Mouse (Mus musculus) cerebellum, adult 11-12 months (tissue): ENCODE results near the gene Ralgps1.

ENCODE experiments used
- DNase-seq: peaks from one replicate; pipeline ENCODE4 v3.0.0; 2022

Ralgps1 gene

DNA sequence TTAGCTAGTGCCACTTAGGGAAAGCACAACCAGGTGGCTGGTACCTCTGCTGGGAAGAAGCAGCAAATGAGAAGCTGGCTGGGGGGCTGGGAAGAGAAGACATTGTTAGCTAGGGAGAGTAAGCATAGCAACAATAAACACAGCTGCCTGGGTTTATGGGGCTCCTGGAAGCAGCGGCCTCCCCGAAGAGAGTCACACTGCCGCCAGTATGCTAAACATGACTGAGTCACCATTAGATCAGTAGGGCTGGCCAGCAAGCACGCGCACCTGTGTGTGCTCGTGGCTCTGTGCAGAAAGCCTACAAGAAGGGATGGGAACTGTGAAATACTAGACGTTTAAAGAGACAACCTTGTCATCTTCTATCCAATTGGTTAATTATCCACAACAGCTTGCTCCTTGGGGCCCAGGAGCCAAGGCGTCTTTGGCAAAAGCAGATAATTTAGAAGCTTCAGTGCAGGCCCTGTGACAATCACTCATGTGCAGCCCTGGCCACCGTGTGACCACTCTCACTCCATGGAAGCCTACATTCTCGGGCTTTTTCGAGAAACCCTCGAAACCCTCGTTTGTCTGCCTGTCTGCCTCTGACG lies 165.3 kb downstream of the Ralgps1 start:
- DNase-seq = no peak

DNA sequence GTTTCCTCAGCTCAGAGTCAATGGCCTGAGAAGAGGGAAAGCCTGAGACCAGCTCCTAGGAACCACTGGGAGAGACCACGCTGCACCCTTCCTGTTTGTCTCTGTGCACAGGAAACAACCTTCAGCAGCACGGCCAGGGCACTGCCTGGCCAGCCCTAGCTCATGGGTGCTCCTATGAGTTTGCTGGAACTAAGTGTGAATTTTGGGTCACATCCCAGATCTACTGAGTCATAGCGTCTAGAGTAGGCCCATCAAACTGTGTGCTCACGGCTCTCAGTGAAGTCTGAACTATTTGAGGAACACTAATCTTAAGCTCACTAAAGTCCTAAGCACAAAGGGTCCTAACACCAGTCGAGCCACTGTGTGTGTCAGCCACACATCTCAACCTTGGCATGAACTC lies 166.3 kb downstream of the Ralgps1 start:
- DNase-seq = no peak

DNA sequence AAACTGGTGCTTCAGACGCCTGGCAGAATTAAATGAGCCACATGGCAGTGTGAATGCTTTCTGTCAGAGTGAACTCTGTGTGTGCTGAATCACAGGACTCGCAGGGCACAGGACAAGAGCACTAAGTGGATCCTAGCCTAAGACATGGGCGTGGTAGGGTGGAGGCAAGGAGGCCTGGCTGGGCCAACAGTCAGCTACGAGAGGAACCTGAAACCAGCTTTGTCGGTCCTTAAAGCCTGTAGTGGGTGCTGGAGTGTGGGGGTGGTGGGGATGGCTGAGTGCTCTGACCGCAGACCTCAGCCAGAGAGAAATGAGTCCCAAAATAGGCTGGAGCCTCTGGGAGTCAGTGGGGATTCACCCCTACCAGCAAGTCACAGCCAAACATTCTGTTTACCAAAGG lies 168.0 kb downstream of the Ralgps1 start:
- DNase-seq = no peak

DNA sequence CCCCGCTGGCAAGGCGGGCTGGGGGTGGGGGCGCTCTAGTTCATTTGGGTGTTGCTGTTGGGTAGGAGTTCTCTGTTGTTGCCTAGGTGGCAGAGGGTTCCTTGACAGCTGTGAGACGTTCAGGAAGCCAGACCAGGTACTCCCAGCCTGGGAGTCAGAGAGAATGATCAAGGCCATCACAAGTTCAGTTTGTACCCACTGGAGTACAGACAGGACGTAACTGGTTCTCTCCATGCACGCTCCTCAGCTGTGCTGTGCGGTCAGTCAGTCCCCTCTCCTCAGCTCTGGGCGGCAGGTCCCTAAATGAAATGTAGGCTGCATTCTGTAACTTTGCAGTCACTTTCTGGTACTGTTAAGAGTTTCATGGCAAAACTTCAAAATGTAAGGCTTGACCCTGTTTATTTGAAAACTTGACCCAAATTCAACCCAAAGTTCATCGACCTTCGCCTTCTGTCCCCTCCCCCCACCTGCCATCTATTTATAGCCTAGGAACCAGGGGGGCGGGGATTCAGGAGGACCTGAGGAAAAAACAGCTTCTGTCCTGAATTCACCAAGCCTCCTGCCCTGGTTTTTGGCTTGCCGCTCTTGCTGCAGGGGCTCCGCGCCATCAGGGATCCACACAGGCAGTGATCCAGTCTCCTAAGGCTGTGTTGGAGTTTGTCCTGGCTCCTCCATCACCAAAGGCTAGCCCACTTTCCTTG lies 170.8 kb downstream of the Ralgps1 start:
- DNase-seq = no peak

DNA sequence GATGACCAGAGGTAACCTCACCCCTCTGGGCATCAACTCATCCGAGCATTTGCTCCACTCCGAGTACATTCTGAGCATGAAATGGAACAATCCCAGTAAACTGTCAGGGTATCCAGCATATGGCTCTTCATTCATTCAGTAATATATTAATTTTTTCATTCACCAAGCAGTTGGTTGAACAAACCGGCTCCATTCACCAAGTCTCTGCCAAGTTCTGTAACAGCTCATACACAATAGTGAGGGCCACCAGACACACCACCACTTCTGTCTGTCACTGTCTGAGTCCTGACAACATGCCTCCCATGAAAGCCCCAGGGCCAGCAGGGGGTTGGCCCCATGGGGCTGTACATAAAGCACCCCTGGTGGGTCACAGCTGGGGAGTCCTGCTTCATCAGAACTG lies 181.3 kb downstream of the Ralgps1 start:
- DNase-seq = no peak

DNA sequence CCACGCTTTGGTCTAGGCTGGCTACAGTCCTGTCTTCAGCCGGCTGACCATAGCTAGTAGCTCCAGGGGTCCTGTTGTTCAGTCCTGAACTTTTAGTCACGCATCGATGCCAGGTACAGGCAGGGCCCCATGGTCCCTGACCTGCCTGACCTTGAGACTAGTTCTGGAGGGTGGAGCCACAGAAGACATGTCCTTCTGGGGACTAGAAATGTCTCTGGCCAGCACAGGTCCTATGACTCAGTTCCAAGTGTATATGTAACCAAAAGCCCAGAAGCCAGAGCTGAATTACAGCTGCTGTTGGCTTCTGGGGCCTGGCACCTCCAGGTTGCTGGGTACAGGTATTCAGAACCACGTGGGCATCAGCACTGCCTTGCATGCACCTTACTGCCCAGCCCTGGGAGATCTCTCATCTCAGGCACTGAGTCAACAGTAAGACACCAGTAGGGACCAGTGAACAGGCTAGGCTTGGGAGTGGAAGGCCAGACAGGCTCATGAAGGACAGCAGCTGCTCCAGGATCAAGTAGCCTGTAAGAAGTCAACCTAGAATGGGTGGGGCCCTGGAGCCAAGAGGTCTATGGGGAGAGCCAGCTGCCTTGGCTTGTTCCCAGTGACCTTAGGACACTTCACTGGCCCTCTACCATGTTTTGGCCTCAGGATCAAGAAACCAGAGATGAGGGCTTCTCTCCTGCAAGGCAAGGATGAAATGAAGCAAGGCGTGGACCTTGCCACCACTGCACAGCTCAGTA lies 182.2 kb downstream of the Ralgps1 start:
- no peak for DNase-seq

DNA sequence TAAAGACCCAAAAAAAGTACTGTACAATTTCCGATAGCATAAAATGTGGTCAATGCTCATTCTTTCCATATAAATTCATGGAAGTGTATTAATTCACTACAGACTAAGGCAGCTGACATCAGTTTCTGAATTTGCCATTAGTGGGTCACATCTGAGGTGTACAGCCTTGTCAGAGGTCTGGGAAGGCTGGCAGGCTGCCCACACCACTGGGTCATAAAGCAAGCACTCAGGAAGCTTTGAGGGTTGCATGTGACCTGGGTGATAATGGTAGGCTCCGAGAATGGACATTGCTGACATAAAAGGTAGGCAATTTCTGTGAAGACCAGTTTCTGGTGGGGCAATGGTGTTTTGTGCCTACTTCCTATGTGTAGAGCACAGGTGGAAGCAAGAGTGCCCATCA lies 183.4 kb downstream of the Ralgps1 start:
- DNase-seq = no peak

DNA sequence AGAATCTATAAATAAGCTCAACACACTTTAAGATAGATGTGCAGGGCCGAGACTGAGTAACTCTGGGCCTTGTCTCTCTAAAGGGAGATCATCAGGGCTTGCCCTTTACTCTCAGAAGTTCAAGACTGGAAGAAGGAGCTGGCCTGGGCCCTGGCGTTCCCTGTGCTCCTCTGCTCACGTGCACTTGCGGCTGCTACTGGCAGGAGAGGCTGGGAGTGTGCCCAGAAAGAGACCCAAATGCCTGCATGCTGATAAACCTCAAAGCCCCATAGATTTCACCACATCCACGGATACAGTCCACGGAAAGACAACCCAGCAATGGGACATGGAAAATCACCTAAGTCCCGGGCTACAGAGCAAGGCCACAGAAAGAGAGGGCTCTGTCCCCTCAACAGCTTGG lies 184.8 kb downstream of the Ralgps1 start:
- no peak for DNase-seq

DNA sequence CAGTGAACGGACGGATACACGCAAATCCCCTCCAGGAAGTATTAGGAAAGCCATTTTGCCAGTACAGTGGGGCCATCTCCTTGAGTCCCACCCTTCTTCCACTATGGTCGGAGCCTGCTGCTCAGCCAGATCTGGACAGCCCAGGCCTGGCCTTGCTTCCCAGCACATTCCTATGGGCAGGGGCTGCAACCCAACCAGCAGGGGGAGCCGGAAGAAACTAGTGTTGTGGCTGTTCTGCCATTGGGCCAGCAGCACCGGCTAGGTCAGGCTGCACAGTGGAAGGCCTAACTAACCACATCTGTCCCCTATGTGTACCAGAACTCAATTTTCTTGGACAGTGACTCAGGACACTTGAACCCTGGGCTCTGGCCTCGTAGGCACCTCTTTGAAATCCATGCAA lies 186.0 kb downstream of the Ralgps1 start:
- DNase-seq = no peak

DNA sequence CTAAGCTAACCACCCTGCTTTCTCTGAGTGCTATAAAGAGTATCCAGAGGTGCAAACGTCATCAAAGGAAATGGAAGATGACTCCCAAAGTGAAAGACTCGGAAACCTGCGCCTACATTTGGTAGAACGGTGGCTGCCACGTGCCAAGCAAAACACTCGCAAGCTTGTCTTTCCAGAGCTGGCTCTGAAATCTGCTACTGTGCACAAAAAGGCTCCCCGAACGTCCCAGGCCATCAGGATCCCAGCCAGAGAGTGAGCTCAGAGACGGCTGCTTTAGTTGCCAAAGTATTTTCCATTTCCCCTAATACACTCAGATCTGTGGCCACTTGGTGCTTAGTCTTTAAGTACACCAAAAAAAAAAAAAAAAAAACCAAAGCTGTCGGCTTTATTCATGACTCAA lies 186.6 kb downstream of the Ralgps1 start:
- no peak for DNase-seq

DNA sequence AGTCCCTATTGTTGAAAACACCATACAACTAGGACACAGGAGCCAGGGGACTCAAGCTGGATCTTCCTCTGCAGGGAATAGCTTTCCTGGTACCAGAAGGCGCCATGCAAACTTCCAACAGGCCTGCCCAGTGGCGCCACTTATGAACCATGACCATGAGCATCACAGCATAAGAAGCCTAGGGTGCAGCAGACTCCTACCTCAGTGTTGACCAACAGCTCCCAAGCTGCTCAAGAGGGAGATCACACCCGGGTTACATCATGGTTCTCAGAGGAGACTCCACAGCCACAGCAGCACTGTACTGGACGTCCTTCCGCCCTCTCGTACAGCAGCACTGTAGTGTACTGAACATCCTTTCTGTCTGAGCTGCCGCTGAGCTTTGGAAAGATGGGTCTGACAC lies 188.0 kb downstream of the Ralgps1 start:
- no peak for DNase-seq

DNA sequence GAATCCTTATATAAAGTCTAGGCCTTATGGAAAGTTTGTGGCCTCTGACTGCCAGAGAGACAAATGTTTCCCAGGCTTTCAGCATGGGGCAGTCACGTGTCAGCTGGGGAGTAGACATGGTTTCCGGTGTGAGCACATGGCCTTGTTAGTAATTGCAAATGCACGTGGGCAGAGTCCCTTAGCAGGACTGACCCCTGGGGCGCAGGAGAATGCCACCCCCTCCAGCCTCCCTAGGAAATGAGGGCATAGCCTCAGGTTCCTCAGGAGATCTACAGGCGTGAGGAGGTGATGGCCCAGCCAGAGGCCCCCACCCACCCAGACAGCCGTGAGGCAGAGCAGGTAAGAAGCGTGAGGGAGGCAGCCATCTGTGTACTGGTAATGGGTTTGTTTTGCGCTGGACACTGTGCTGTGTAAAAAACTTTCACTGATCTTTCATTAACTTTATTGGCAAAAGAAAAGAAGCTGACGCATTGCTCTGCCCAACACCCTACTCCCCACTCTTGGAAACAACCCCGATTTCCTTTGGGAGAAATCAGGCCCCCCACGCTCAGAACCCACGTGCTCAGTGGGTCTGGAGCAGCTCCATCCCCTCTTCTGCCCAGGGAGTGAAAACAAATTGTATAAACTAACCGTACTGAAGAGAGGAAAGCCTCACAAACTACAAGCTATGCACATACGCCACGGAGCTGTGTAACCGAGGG lies 191.2 kb downstream of the Ralgps1 start:
- DNase-seq = no peak

DNA sequence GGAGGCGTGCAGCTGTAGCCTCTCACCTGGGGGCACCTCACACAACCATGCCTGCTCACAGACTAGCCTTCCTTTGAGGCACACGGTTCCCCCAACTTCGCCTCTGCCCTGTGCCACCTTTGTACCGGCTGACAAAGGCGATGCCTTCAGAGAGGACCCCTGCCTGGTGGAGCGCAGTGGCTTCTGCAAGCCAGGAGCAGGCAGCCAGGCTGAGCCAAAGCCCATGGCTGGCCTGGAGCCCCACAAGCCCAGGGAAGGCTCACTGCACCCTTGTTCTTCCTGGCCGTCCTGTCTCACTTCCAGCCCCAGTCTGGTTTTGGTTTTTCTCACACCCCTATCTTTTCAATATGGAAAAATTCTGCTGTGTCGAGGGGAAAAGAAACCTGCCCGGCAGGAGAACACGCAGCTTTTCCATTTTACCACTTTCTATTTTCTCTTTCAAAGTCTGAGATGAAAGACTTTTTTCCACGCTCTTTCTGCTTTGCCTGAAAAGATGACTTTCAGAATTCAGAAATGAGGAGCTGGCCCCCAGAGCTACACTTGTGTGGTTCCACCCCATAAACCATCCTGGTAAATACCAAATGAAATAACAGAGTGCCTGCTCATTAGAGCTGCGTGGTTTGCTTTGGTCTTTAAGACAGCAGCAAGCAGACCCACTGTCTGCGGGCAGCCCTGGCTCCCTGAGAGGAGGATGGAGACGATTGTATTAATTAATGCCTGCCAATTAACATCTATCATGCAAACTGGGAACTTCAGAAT lies 191.9 kb downstream of the Ralgps1 start:
- DNase-seq = no peak

DNA sequence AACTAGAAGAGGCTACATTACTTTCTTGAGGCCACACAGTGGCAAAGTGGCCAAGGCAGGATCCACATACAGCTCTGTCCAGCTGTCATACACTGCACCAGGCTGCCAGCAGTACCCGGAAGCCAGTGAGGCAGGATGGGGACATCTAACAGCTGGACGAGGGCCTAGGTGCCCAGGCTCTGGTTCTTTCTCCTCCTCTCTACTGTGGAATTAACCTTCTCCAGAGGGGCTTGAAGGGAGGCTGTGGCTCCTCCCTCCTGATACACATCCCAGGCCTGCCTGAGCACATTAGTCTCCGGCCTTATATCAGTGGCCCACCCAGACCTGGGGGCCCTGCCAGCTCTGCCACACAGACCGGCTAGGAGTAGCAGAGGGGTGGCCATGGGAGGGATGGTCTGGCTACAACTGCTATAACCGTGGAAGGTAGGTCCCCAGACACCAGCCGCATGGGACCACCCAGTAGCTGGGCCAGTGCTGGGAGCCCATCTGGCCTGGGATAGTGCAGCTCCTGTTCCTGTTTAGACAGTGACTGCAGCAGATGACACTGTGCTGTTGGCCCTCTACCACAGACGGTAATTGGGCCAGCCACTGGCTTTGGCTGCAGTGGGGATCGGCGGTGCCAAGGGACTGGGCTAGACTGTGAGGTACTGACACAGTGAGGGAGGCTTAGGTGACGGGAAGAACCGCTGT lies 192.9 kb downstream of the Ralgps1 start:
- peak; percentile 81 for DNase-seq

DNA sequence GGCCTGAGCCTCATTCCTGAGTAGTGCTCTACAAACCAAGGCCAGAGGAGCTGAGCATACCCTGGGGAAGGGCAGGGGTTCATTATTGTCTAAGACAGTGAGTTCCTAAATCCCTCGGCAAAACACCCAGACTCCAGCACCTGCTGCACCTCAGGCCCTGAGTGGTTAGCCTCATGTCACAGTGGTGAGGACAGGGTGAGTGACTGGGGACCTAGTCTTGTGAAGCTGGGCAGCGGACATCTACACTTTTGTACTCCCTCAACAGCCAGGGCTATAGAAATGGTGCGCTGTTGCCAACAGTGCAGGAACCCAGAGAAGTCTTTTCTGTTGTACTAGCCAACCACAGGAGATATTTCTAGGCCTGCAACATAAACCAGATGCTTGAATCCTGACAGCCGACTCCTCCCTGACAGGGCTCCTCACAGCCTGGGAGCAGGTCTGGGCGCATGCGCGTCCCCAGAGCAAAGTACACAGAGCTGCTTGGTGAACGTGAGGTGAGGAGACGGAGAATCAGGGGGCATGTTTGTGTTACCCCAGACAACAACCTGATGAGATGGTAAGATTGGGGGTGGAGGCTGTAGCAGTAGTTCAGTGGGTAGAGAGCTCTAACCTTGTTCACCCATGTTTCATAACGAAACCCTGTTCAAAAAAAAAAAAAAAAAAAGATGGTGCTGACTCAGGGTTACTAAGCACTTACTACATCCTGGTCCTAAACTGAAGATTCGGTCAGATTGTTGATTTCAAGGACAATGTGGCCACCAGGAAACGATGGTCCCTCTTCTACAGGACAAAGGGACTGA lies 193.6 kb downstream of the Ralgps1 start:
- no peak for DNase-seq

DNA sequence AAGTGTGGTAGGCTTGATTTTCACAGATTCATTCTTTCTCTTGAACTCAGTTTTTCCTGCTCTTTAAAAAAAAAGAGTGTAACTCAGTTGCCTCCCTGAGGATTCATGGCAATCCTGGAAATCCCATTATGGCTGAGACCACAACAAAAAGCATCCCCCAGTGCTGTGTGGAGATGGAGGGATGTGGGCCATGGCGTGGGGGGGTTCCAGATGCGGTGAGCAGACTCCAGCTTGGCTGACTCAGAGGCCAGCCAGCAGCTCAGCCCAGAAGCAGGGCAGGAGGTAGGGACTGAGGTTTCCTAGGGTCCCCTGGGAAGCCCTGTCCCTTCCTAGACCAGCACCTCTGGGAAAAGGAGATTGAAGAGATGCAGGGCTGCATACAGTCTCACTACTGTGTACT lies 194.4 kb downstream of the Ralgps1 start:
- no peak for DNase-seq

DNA sequence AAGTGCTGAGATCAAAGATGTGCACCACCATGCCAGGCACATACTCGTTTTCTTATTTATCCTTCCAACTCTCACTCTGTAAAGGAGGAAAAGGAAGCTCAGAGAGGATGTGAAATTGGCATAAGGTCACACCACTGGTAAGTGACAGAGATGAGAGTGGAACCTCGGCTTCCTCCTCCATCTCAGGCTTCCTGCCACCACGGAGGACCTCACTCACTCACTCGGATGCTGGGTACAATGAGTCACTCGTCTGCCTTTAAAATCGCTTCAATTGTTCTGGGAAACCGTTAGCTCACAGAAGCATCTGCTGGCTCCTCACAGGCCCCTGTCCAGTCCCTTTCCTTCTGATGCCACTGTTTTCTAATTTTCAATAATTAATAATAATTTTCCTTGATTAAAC lies 194.8 kb downstream of the Ralgps1 start:
- no peak for DNase-seq

DNA sequence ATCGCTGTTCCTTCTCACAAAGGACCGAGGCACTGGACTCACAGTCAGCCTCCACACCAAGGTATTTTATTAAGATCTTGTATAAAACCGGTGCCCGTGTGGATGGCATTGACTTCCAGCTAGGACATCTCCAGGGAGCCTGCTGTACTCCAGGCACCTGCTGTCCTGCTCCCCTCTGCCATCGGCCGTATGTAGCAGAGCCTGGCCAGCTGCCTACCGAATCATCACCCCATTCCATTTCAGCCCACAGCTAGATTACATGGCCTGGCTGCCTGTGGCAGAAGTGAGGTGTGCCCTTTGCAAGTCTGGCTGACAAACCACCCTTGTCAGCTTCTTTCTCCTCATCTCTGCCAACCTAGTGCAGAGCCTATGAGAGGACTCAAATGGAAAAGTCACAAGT lies 197.6 kb downstream of the Ralgps1 start:
- DNase-seq = no peak

DNA sequence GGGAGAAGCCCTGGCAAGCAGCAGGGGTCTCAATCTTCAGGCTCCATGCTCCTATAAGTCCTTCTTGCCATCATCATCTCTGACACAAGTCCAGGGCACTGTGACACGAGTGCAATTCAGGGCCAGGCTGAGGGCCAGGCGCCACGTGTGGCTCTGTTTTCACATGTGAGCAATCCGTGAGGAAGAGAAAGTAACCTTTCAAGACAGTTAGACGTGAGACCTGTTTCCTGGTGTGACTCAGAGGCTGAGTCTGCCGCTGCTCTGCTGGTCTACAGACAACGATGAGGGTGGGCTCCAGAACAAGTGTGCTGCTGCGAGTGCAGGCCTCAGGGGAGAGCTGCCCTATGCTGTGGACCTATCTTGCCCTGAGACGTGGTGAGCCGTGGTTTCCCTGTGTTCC lies 198.2 kb downstream of the Ralgps1 start:
- DNase-seq = no peak

DNA sequence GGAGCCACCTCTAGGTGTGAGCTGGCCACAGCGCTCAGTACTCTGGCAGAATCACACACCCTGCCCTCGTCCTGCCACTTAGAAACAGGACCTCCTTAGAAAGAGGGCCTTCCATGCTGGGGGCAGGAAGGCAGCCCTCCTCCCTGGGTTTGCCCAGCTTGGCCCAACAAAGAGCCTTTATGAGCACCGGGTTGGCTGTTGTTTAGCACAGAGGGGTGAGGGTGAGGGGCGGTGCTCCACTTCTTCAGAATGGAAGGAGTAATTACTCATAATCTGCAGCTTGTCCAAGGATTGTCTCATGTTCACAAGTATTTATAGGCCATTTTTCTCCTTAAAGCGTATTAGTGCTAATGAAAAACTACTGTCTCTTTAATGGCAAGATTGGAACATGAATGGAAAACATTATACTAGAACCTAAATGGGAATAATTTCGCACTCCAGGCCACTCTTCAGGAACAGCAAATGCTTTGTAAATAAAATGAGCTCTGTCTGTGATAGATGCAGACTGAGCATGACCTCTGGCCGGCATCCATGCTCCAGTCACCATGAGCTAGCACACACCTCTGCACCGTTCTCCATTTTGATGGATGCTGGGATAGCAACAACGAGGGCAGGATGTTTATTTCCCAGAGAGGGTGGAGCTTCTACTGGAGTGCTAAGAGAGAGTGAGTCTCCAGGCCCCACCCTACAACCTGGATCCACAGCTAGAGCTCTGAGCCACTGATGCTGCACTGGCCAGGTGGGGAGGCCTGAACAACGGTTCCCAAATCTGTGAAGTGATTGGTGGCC lies 200.3 kb downstream of the Ralgps1 start:
- no peak for DNase-seq

DNA sequence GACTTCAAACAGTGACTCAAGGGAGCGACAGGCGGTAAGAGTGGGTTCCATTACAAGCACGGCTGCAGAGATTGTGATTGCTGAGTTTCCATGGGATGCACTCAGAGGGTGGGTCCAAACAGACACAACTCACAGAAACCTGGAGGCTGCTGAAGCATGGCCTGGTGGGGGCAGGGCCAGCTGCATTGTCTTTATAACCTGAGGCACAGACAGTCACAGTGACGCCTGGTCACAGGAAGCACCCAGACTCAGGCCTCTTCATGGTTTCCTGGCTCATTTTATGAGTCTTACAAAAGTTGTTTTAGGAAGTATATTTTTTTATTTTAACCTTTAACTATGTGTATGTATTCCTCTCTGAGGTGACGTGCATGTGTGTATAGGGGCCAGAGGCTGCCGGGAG lies 201.8 kb downstream of the Ralgps1 start:
- DNase-seq = no peak
